21 mouse cellular contexts compared by ENCODE assay signal in the genomic region with DNA sequence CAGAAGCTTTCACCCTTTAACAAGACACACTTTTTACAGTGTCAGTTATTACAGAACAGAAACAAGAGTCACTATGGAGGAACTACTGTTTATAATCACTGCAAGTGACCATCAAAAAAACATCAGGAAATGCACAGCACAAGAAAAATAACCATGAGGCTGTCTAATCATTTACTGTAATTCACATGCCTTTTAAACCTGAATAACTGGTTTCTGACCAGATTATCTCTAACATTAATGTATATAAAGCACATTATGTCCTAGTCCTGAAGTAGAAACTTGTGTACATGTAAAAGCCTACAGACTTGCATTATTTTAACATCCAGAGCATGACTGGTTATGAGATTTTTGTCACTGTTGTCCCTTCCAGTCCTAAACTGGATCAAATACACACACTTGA. TPM values are rescaled to one million over a fixed set of nuclear protein-coding genes. Genes with fewer than 3 reads are reported as not detected.
A peak's percentile ranks its signal among the peaks of the same experiment; 100 is the strongest.
DNase-seq lines count a peak whose midpoint lies in the region; ATAC-seq and TF ChIP-seq lines count a peak whose summit lies in the region.
"Had no signal": no experiment of that assay in that cellular context is flagged by ENCODE, and none has a peak within 500 bp of the region (broad histone marks: within the 10 kb centered on the region; RNA-seq: fewer than 3 reads in every experiment).

No protein-coding gene starts in this region.

- H3K36me3 ChIP-seq in kidney, embryonic 14.5 days (ENCODE audit: control insufficient read depth, insufficient read depth, low read length) = 0 out of 2 replicates have a peak, but pooled peaks cover 3% of the 10 kb centered on the region
- H3K36me3 ChIP-seq in midbrain, embryonic 10.5 days = peaks cover 32% of the 10 kb centered on the region
- H3K36me3 ChIP-seq in midbrain, embryonic 14.5 days (ENCODE audit: control insufficient read depth, insufficient read depth, low read length) = no peaks in the 10 kb centered on the region
- H3K36me3 ChIP-seq in intestine, postnatal 0 days (ENCODE audit: control insufficient read depth, insufficient read depth) = peaks cover 8% of the 10 kb centered on the region

- no peak for ATAC-seq in kidney, embryonic 14.5 days (ENCODE audit: low FRiP score, low TSS enrichment)
- no peak for ATAC-seq in midbrain, embryonic 14.5 days (ENCODE audit: low FRiP score, low TSS enrichment)
- ATAC-seq in intestine, postnatal 0 days = peak; percentile 71
- ATAC-seq in activated CD4-positive, CD25-positive, alpha-beta regulatory T cell, adult 4 months = no peak
- ATAC-seq: forebrain, embryonic 14.5 days; hindbrain, postnatal 0 days had no signal

- no peak overlapping the region for H3K4me3 ChIP-seq in kidney, embryonic 14.5 days (ENCODE audit: low read length)
- no peak overlapping the region for H3K4me3 ChIP-seq in midbrain, embryonic 10.5 days
- H3K4me3 ChIP-seq in midbrain, embryonic 14.5 days (replicated peaks; ENCODE audit: low read depth, low read length) = no peak overlapping the region
- no peak overlapping the region for H3K4me3 ChIP-seq in intestine, postnatal 0 days (ENCODE audit: low read depth, low read length)
- H3K4me3 ChIP-seq: hindbrain, embryonic 10.5 days had no signal

- H3K4me1 ChIP-seq in kidney, embryonic 14.5 days (ENCODE audit: control insufficient read depth, insufficient read depth, low read length) = peaks cover 5% of the 10 kb centered on the region; the same call in 1 of the 2 replicates
- H3K4me1 ChIP-seq in midbrain, embryonic 10.5 days = peaks cover 34% of the 10 kb centered on the region
- H3K4me1 ChIP-seq in midbrain, embryonic 14.5 days (ENCODE audit: control insufficient read depth, insufficient read depth, low read length) = no peaks in the 10 kb centered on the region; the same call in 1 of the 2 replicates
- peaks cover 8% of the 10 kb centered on the region; the same call in 1 of the 2 replicates for H3K4me1 ChIP-seq in intestine, postnatal 0 days (replicated peaks; ENCODE audit: control insufficient read depth, insufficient read depth, low read length)

- no peak overlapping the region for H3K4me2 ChIP-seq in kidney, embryonic 14.5 days (replicated peaks; ENCODE audit: low read depth, low read length)
- H3K4me2 ChIP-seq in midbrain, embryonic 14.5 days (ENCODE audit: low read length) = no peak overlapping the region
- peak overlapping the region; percentile 39 for H3K4me2 ChIP-seq in intestine, postnatal 0 days (replicated peaks; ENCODE audit: low read depth)

- H3K27me3 ChIP-seq in kidney, embryonic 14.5 days (ENCODE audit: control insufficient read depth, insufficient read depth, low read length) = no peaks in the 10 kb centered on the region
- H3K27me3 ChIP-seq in midbrain, embryonic 10.5 days (ENCODE audit: low read depth, poor library complexity, severe bottlenecking) = no peaks in the 10 kb centered on the region
- H3K27me3 ChIP-seq in midbrain, embryonic 14.5 days (ENCODE audit: control insufficient read depth, insufficient read depth, low read length) = no peaks in the 10 kb centered on the region
- no peaks in the 10 kb centered on the region for H3K27me3 ChIP-seq in intestine, postnatal 0 days (replicated peaks; ENCODE audit: control insufficient read depth, insufficient read depth, low read length)

- H3K27ac ChIP-seq in kidney, embryonic 14.5 days (ENCODE audit: low read depth, low read length) = peak overlapping the region; percentile 69; the same call in 1 of the 2 replicates
- H3K27ac ChIP-seq in midbrain, embryonic 10.5 days (replicated peaks) = peak overlapping the region; percentile 83
- H3K27ac ChIP-seq in midbrain, embryonic 14.5 days (replicated peaks; ENCODE audit: low read depth, low read length) = no peak overlapping the region
- peak overlapping the region; percentile 67 for H3K27ac ChIP-seq in intestine, postnatal 0 days (ENCODE audit: low read depth, low read length)
- H3K27ac ChIP-seq: hindbrain, embryonic 10.5 days; hindbrain, postnatal 0 days had no signal

- no peak for TF ChIP-seq CTCF in intestine, postnatal 0 days (IDR thresholded peaks at IDR 0.05; ENCODE audit: low read depth)

- H3K9ac ChIP-seq in kidney, embryonic 14.5 days (ENCODE audit: low read depth, low read length) = no peak overlapping the region
- H3K9ac ChIP-seq in midbrain, embryonic 14.5 days (replicated peaks; ENCODE audit: low read length) = no peak overlapping the region
- no peak overlapping the region for H3K9ac ChIP-seq in intestine, postnatal 0 days (ENCODE audit: low read depth, low read length)

- no peak for DNase-seq in kidney, adult 9 months
- no peak for DNase-seq in midbrain, embryonic 10.5 days (ENCODE audit: low spot score)
- DNase-seq in midbrain, embryonic 14.5 days = no peak
- no peak for DNase-seq in left cerebral cortex, postnatal 10 days (ENCODE audit: extremely low spot score in 1 of 2, low spot score in 2 of 2)
- DNase-seq: B cell, adult 2 months; cerebellum, adult 2 months; cerebellum, postnatal 36 days; gastrocnemius, postnatal 25 days; kidney, postnatal 25 days; left cerebral cortex, postnatal 4 days; liver; right cerebral cortex, postnatal 25 days; thymus, postnatal 25 days had no signal

- H3K9me3 ChIP-seq in kidney, embryonic 14.5 days (ENCODE audit: control insufficient read depth, low read length) = no peaks in the 10 kb centered on the region
- no peaks in the 10 kb centered on the region for H3K9me3 ChIP-seq in midbrain, embryonic 10.5 days (replicated peaks)
- no peaks in the 10 kb centered on the region for H3K9me3 ChIP-seq in midbrain, embryonic 14.5 days (ENCODE audit: control insufficient read depth, low read length)
- H3K9me3 ChIP-seq in intestine, postnatal 0 days (ENCODE audit: control insufficient read depth) = no peaks in the 10 kb centered on the region
- H3K9me3 ChIP-seq: hindbrain, embryonic 10.5 days had no signal

- intact Hi-C loops in left cerebral cortex, postnatal 10 days (cut with DNase I) = no loop called here

RNA-seq across cellular contexts. Expression of gene Arhgap19, which starts 7.8 kb away (rescaled TPM):
- polyA plus RNA-seq in kidney, embryonic 14.5 days (2014; fragmentation: Nextera tagmentation; extraction: Ambion mirVana) = 23.9 and 38.1 TPM in 2 replicates
- polyA plus RNA-seq in midbrain, embryonic 10.5 days (2016; fragmentation: Nextera tagmentation; extraction: Ambion mirVana) = 38.1 and 39.5 TPM in 2 replicates
- 4.7 and 8.5 TPM in 2 replicates for polyA plus RNA-seq in midbrain, embryonic 14.5 days (2014; fragmentation: Nextera tagmentation; extraction: Ambion mirVana)
- polyA plus RNA-seq in intestine, postnatal 0 days (2015; fragmentation: Nextera tagmentation; extraction: Ambion mirVana) = 3.5 TPM in 2 replicates
- 1 to 10 TPM; 6.7 to 7.1 TPM for polyA plus RNA-seq in activated CD4-positive, CD25-positive, alpha-beta regulatory T cell, adult 4 months (2017; shearing (Covaris generic))
- 1 to 10 TPM; 3.2 to 3.6 TPM for total RNA-seq in left cerebral cortex, postnatal 10 days (2021)

RNA-seq across cellular contexts. Expression of gene Frat1, which starts 35.8 kb away (rescaled TPM):
- polyA plus RNA-seq in kidney, embryonic 14.5 days (2014; fragmentation: Nextera tagmentation; extraction: Ambion mirVana) = 5.7 and 6.6 TPM in 2 replicates
- 10.3 and 11.9 TPM in 2 replicates for polyA plus RNA-seq in midbrain, embryonic 10.5 days (2016; fragmentation: Nextera tagmentation; extraction: Ambion mirVana)
- polyA plus RNA-seq in midbrain, embryonic 14.5 days (2014; fragmentation: Nextera tagmentation; extraction: Ambion mirVana) = 30.6 and 32.7 TPM in 2 replicates
- 6.4 and 8.3 TPM in 2 replicates for polyA plus RNA-seq in intestine, postnatal 0 days (2015; fragmentation: Nextera tagmentation; extraction: Ambion mirVana)
- polyA plus RNA-seq in activated CD4-positive, CD25-positive, alpha-beta regulatory T cell, adult 4 months (2017; shearing (Covaris generic)) = 10 to 100 TPM; 15.5 to 17.9 TPM
- 10 to 100 TPM; 17.5 to 19.1 TPM for total RNA-seq in left cerebral cortex, postnatal 10 days (2021)

RNA-seq across cellular contexts. Expression of gene Slit1, which starts 50.6 kb away (rescaled TPM):
- 4.7 and 6.0 TPM in 2 replicates for polyA plus RNA-seq in kidney, embryonic 14.5 days (2014; fragmentation: Nextera tagmentation; extraction: Ambion mirVana)
- polyA plus RNA-seq in midbrain, embryonic 10.5 days (2016; fragmentation: Nextera tagmentation; extraction: Ambion mirVana) = 12.8 and 13.4 TPM in 2 replicates
- 20.6 and 27.9 TPM in 2 replicates for polyA plus RNA-seq in midbrain, embryonic 14.5 days (2014; fragmentation: Nextera tagmentation; extraction: Ambion mirVana)
- polyA plus RNA-seq in intestine, postnatal 0 days (2015; fragmentation: Nextera tagmentation; extraction: Ambion mirVana) = 0.27 and 0.35 TPM in 2 replicates
- polyA plus RNA-seq in activated CD4-positive, CD25-positive, alpha-beta regulatory T cell, adult 4 months (2017; shearing (Covaris generic)) = under 1 TPM in 1 of 2 experiments, not detected in 1; 0.08 TPM
- 10 to 100 TPM; 55.1 to 57.2 TPM for total RNA-seq in left cerebral cortex, postnatal 10 days (2021)
- total RNA-seq: neutrophil, adult 5-6 weeks had no signal
- polyA plus RNA-seq: heart, postnatal 0 days had no signal

RNA-seq across cellular contexts. Expression of gene Frat2, which starts 53.9 kb away (rescaled TPM):
- polyA plus RNA-seq in kidney, embryonic 14.5 days (2014; fragmentation: Nextera tagmentation; extraction: Ambion mirVana) = 5.4 and 7.5 TPM in 2 replicates
- polyA plus RNA-seq in midbrain, embryonic 10.5 days (2016; fragmentation: Nextera tagmentation; extraction: Ambion mirVana) = 5.4 and 6.5 TPM in 2 replicates
- polyA plus RNA-seq in midbrain, embryonic 14.5 days (2014; fragmentation: Nextera tagmentation; extraction: Ambion mirVana) = 5.6 and 7.3 TPM in 2 replicates
- 3.8 and 4.5 TPM in 2 replicates for polyA plus RNA-seq in intestine, postnatal 0 days (2015; fragmentation: Nextera tagmentation; extraction: Ambion mirVana)
- 1 to 10 TPM in 1 of 2 experiments, under 1 TPM in 1; 0.65 to 1.5 TPM for polyA plus RNA-seq in activated CD4-positive, CD25-positive, alpha-beta regulatory T cell, adult 4 months (2017; shearing (Covaris generic))
- 10 to 100 TPM; 11.0 to 11.6 TPM for total RNA-seq in left cerebral cortex, postnatal 10 days (2021)
